Mouse (Mus musculus) central nervous system, embryonic 18 days (tissue): Measurements from ENCODE around the gene Hspb1. TPM values are rescaled to one million over a fixed set of nuclear protein-coding genes. Genes with fewer than 3 reads are reported as not detected.

Experiments used
- polyA plus RNA-seq: library from polyadenylated mRNA; depleted of rRNA; stranded (reverse); fragments of >200 nt; gene quantifications from 2 replicates; pipeline ENCODE4 v1.2.3, GENCODE M21; 2012; rRNA removed

Hspb1 gene
- polyA plus RNA-seq = 31.0 and 46.1 TPM in 2 replicates

GRCm38 (mm10) chr5:135887675-135888102, at the start of gene Hspb1:
TSS of gene Hspb1 (plus strand) at chr5:135887919.

GRCm38 (mm10) chr5:135934481-135935175, 46.9 kb downstream of the Hspb1 start, which contains the start of gene Ywhag:
TSS of gene Ywhag (minus strand) at chr5:135934616.

Other genes with a start within 250 kb of the Hspb1 start
- gene Por, start 217.9 kb upstream of the Hspb1 start, polyA plus RNA-seq = 87.9 and 113 TPM in 2 replicates
- 36.4 and 39.3 TPM in 2 replicates for gene Tmem120a, start 143.5 kb upstream of the Hspb1 start, polyA plus RNA-seq
- 0.12 and 0.24 TPM in 2 replicates for gene Styxl1, start 109.5 kb upstream of the Hspb1 start, polyA plus RNA-seq
- 431 and 444 TPM in 2 replicates for gene Mdh2, start 109.4 kb upstream of the Hspb1 start, polyA plus RNA-seq
- 58.8 and 64.1 TPM in 2 replicates for gene Srrm3, start 81.0 kb upstream of the Hspb1 start, polyA plus RNA-seq
- gene Ywhag, start 46.7 kb downstream of the Hspb1 start, polyA plus RNA-seq = 481 and 506 TPM in 2 replicates
- gene Ssc4d, start 86.6 kb downstream of the Hspb1 start, polyA plus RNA-seq = 4.8 and 5.5 TPM in 2 replicates
- 0.09 and 0.17 TPM in 2 replicates for gene Zp3, start 92.2 kb downstream of the Hspb1 start, polyA plus RNA-seq
- gene Dtx2, start 106.9 kb downstream of the Hspb1 start, polyA plus RNA-seq = 18.2 and 19.7 TPM in 2 replicates
- gene Upk3b, start 150.6 kb downstream of the Hspb1 start, polyA plus RNA-seq = 0.01 and 3.8 TPM in 2 replicates
- gene Upk3bl, start 166.6 kb downstream of the Hspb1 start, polyA plus RNA-seq = 0.08 and 20.4 TPM in 2 replicates
- 18.7 and 19.6 TPM in 2 replicates for gene Rasa4, start 196.0 kb downstream of the Hspb1 start, polyA plus RNA-seq
- 166 and 176 TPM in 2 replicates for gene Polr2j, start 228.7 kb downstream of the Hspb1 start, polyA plus RNA-seq
- gene Lrwd1, start 248.2 kb downstream of the Hspb1 start, polyA plus RNA-seq = 47.6 and 47.7 TPM in 2 replicates
- gene Alkbh4, start 248.2 kb downstream of the Hspb1 start, polyA plus RNA-seq = 14.9 and 15.9 TPM in 2 replicates